Mouse (Mus musculus) urinary bladder, postnatal 10 days (tissue): Measurements from ENCODE around the gene Ncoa4.
A peak's percentile ranks its signal among the peaks of the same experiment; 100 is the strongest.

Experiments used
- DNase-seq: peaks from one replicate; pipeline ENCODE4 v3.0.0; 2022; ENCODE audit warnings: low spot score

Ncoa4 gene

GRCm38 (mm10) chr14:32201354-32201753 lies 41.7 kb downstream of the Ncoa4 start:
- DNase-seq, result no peak

- peak; percentile 52 for DNase-seq
Observed at GRCm38 (mm10) chr14:32201791-32202451, 42.3 kb downstream of the Ncoa4 start, which contains the start of the genes Timm23 and Parg. TSS of gene Timm23 (minus strand) at chr14:32201898. TSS of gene Parg (plus strand) at chr14:32201949.

- DNase-seq, result no peak
Observed at GRCm38 (mm10) chr14:32226601-32227000, 66.9 kb downstream of the Ncoa4 start.

GRCm38 (mm10) chr14:32228996-32229395 lies 69.3 kb downstream of the Ncoa4 start:
- no peak for DNase-seq
